Mouse (Mus musculus) G1E-ER4 (cell line): ENCODE data around the gene Dab2ip. TPM values are rescaled to one million over a fixed set of nuclear protein-coding genes. Genes with fewer than 3 reads are reported as not detected.

Experiments used
- GATA1 ChIP-seq: IDR thresholded peaks from one replicate; pipeline ENCODE4 v1.8.0; 2012; ENCODE audit warnings: low read length, inconsistent platforms
- polyA plus RNA-seq: library from polyadenylated mRNA; stranded (reverse); fragments of >175 nt; gene quantifications from 2 replicates; pipeline ENCODE4 v1.2.3, GENCODE M21; 2012

Dab2ip gene
- polyA plus RNA-seq, 1 experiment = 5.4 TPM

GRCm38 (mm10) chr2:35715485-35715884 is 157.4 kb downstream of the Dab2ip start:
- TF ChIP-seq GATA1 = no peak

GRCm38 (mm10) chr2:35716175-35716574 is 158.1 kb downstream of the Dab2ip start:
- no peak for TF ChIP-seq GATA1

GRCm38 (mm10) chr2:35718003-35718500 is 160.0 kb downstream of the Dab2ip start:
- no peak for TF ChIP-seq GATA1

GRCm38 (mm10) chr2:35718662-35719061 is 160.6 kb downstream of the Dab2ip start:
- no peak for TF ChIP-seq GATA1

GRCm38 (mm10) chr2:35719230-35720005 is 161.4 kb downstream of the Dab2ip start:
- no peak for TF ChIP-seq GATA1

- no peak for TF ChIP-seq GATA1
Observed at GRCm38 (mm10) chr2:35720104-35720503, 162.0 kb downstream of the Dab2ip start.

GRCm38 (mm10) chr2:35720550-35720949 is 162.5 kb downstream of the Dab2ip start:
- TF ChIP-seq GATA1 = no peak

GRCm38 (mm10) chr2:35720956-35721355 is 162.9 kb downstream of the Dab2ip start:
- no peak for TF ChIP-seq GATA1

- no peak for TF ChIP-seq GATA1
Observed at GRCm38 (mm10) chr2:35722821-35723220, 164.8 kb downstream of the Dab2ip start.

GRCm38 (mm10) chr2:35723267-35723666 is 165.2 kb downstream of the Dab2ip start:
- no peak for TF ChIP-seq GATA1

GRCm38 (mm10) chr2:35723691-35724090 is 165.6 kb downstream of the Dab2ip start:
- TF ChIP-seq GATA1 = no peak

- TF ChIP-seq GATA1 = no peak
Observed at GRCm38 (mm10) chr2:35728633-35729032, 170.6 kb downstream of the Dab2ip start.

GRCm38 (mm10) chr2:35729077-35730065 is 171.3 kb downstream of the Dab2ip start:
- TF ChIP-seq GATA1 = no peak

- TF ChIP-seq GATA1 = no peak
Observed at GRCm38 (mm10) chr2:35731671-35732449, 173.8 kb downstream of the Dab2ip start.

GRCm38 (mm10) chr2:35735001-35735400 is 176.9 kb downstream of the Dab2ip start:
- TF ChIP-seq GATA1 = no peak
